Mouse (Mus musculus): ENCODE measurements at regions not wholly inside any gene's neighbourhood (a gene's known extent, or its start where the extent isn't known, plus 50 kb on each side); places are given as distances from the start of the nearest gene placed in this dataset.

DNA sequence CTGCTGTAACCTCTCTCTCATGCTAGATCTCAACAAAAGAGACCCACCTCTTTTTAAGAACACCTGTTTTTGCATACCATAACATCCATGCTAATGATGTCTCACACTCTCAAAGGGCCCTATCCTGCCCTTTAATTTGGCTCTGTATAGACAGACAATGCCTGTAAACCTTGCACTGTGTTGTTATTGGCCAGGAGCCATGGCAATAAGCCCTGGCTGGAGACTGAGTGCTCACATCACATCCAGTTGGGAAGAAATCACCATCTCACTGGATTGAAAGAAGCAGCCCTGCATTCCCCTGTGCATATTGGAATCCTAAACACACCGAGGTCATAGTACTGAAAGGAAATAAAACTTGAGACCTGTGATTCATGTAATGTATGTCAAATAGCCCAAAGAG lies 598.7 kb upstream of the Sox11 start:
- TF ChIP-seq CTCF (IDR thresholded peaks at IDR 0.05; ENCODE audit: borderline replicate concordance, insufficient read depth, low read depth, low read length) = no peak
- no peak for TF ChIP-seq POLR2A (IDR thresholded peaks at IDR 0.05; ENCODE audit: borderline replicate concordance, insufficient read depth, low read length)
